ENCODE assay signal across 22 mouse cellular contexts in the genomic region with DNA sequence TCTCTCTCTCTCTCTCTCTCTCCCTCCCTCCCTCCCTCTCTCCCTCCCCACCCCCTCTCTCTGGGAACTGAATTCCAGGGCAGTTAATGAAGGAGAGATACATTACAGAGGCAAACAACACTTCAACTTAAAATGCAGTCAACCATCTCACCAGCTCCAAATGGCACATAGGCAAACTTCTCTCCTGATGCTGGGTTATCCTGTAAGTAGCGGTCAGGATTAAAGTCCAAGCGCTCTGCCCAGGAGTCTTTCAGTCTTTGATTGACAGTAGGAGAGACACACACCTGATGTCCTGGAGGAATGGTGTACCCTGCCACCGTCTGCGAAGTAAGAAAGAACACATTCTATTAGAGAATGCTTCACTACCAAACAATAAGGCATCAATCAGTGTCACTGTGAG. TPM values are rescaled to one million over a fixed set of nuclear protein-coding genes. Genes with fewer than 3 reads are reported as not detected.
A peak's percentile ranks its signal among the peaks of the same experiment; 100 is the strongest.
DNase-seq lines count a peak whose midpoint lies in the region; ATAC-seq and TF ChIP-seq lines count a peak whose summit lies in the region.
"Had no signal": no experiment of that assay in that cellular context is flagged by ENCODE, and none has a peak within 500 bp of the region (broad histone marks: within the 10 kb centered on the region; RNA-seq: fewer than 3 reads in every experiment).

No protein-coding gene starts in this region.

- peaks cover 22% of the 10 kb centered on the region for H3K4me1 ChIP-seq in liver, adult 2 months (ENCODE audit: control insufficient read depth, insufficient read depth, low read length)
- H3K4me1 ChIP-seq in kidney, embryonic 14.5 days (ENCODE audit: control insufficient read depth, insufficient read depth, low read length), result no peaks in the 10 kb centered on the region
- no peaks in the 10 kb centered on the region for H3K4me1 ChIP-seq in limb, embryonic 10.5 days
- H3K4me1 ChIP-seq: embryonic facial prominence, embryonic 13.5 days; forebrain, embryonic 13.5 days; heart, embryonic 12.5 days; hindbrain, embryonic 10.5 days; hindbrain, embryonic 15.5 days had no signal

- H3K4me3 ChIP-seq in liver, adult 2 months (ENCODE audit: insufficient read depth, low read depth, low read length), result no peak overlapping the region
- H3K4me3 ChIP-seq in kidney, embryonic 14.5 days (ENCODE audit: low read length), result no peak overlapping the region
- H3K4me3 ChIP-seq in limb, embryonic 10.5 days, result no peak overlapping the region
- H3K4me3 ChIP-seq: embryonic facial prominence, embryonic 13.5 days; forebrain, embryonic 13.5 days; heart, embryonic 12.5 days; hindbrain, embryonic 10.5 days; hindbrain, embryonic 15.5 days had no signal

- no peak for TF ChIP-seq CTCF in liver, adult 2 months (IDR thresholded peaks at IDR 0.05; ENCODE audit: low read depth, low read length)

- TF ChIP-seq POLR2A in liver, adult 2 months (IDR thresholded peaks at IDR 0.05; ENCODE audit: extremely low read depth, insufficient read depth, low read length), result no peak

- H3K36me3 ChIP-seq in liver, adult 2 months (ENCODE audit: control insufficient read depth, insufficient read depth, low read length), result peaks cover 57% of the 10 kb centered on the region
- peaks cover 72% of the 10 kb centered on the region for H3K36me3 ChIP-seq in kidney, embryonic 14.5 days (ENCODE audit: control insufficient read depth, insufficient read depth, low read length)
- H3K36me3 ChIP-seq in limb, embryonic 10.5 days, result peaks cover 99% of the 10 kb centered on the region

- peak; percentile 40 for DNase-seq in liver, adult 2 months (ENCODE audit: extremely low read depth, low read depth, low spot score)
- DNase-seq in liver, result no peak
- peak; percentile 40 for DNase-seq in kidney, postnatal 10 days
- DNase-seq in limb, embryonic 10.5 days (ENCODE audit: low spot score), result peak; percentile 14
- no peak for DNase-seq in adrenal gland, postnatal 36 days
- no peak for DNase-seq in gastrocnemius, adult 8-10 months (ENCODE audit: low spot score in 2 of 2)
- DNase-seq: adrenal gland, postnatal 14 days; cerebellum, adult 2 months; cerebellum, postnatal 14 days; embryo, embryonic 11 days; forebrain, postnatal 0 days; gastrocnemius, postnatal 25 days had no signal

- no peak overlapping the region for H3K9ac ChIP-seq in liver, adult 2 months (ENCODE audit: low read depth, low read length)
- no peak overlapping the region for H3K9ac ChIP-seq in kidney, embryonic 14.5 days (ENCODE audit: low read depth, low read length)
- H3K9ac ChIP-seq: embryonic facial prominence, embryonic 13.5 days; forebrain, embryonic 13.5 days; forebrain, postnatal 0 days; heart, embryonic 12.5 days; hindbrain, embryonic 15.5 days had no signal

- H3K79me2 ChIP-seq in liver, adult 2 months (ENCODE audit: control insufficient read depth, insufficient read depth, low read length), result peaks cover 10% of the 10 kb centered on the region; the same call in 1 of the 2 replicates

- no peaks in the 10 kb centered on the region for H3K9me3 ChIP-seq in kidney, embryonic 14.5 days (ENCODE audit: control insufficient read depth, low read length)
- no peaks in the 10 kb centered on the region for H3K9me3 ChIP-seq in limb, embryonic 10.5 days (replicated peaks)
- H3K9me3 ChIP-seq: embryonic facial prominence, embryonic 13.5 days; forebrain, embryonic 13.5 days; heart, embryonic 12.5 days; hindbrain, embryonic 10.5 days; hindbrain, embryonic 15.5 days had no signal

- H3K27ac ChIP-seq in liver, adult 2 months (replicated peaks; ENCODE audit: insufficient read depth, low read depth, low read length), result no peak overlapping the region
- H3K27ac ChIP-seq in kidney, embryonic 14.5 days (ENCODE audit: low read depth, low read length), result no peak overlapping the region
- H3K27ac ChIP-seq in limb, embryonic 10.5 days, result no peak overlapping the region
- H3K27ac ChIP-seq: embryonic facial prominence, embryonic 13.5 days; forebrain, embryonic 13.5 days; hindbrain, embryonic 10.5 days; hindbrain, embryonic 15.5 days had no signal

- H3K4me2 ChIP-seq in kidney, embryonic 14.5 days (replicated peaks; ENCODE audit: low read depth, low read length), result no peak overlapping the region
- H3K4me2 ChIP-seq: embryonic facial prominence, embryonic 13.5 days; forebrain, embryonic 13.5 days; heart, embryonic 12.5 days; hindbrain, embryonic 15.5 days had no signal

- WGBS in liver, adult 2 months, result 93% methylated on average over 4 of the region's 4 CpGs
- 78% methylated on average over 4 of the region's 4 CpGs for WGBS in kidney, embryonic 14.5 days
- 94% methylated on average over 4 of the region's 4 CpGs for WGBS in limb, embryonic 10.5 days

- H3K27me3 ChIP-seq in liver, adult 2 months (ENCODE audit: control insufficient read depth, insufficient read depth, low read length), result no peaks in the 10 kb centered on the region
- H3K27me3 ChIP-seq in kidney, embryonic 14.5 days (ENCODE audit: control insufficient read depth, insufficient read depth, low read length), result no peaks in the 10 kb centered on the region
- no peaks in the 10 kb centered on the region for H3K27me3 ChIP-seq in limb, embryonic 10.5 days (ENCODE audit: low read depth, poor library complexity, severe bottlenecking)
- H3K27me3 ChIP-seq: CH12.LX; embryonic facial prominence, embryonic 13.5 days; forebrain, embryonic 13.5 days; heart, embryonic 12.5 days; hindbrain, embryonic 15.5 days; Patski had no signal

- ATAC-seq in kidney, embryonic 14.5 days (ENCODE audit: low FRiP score, low TSS enrichment), result 0 out of 2 replicates have a peak, but pooled peaks have one; percentile 68
- no peak for ATAC-seq in CD4-positive, CD25-positive, alpha-beta regulatory T cell, adult 4 months
- ATAC-seq: activated CD4-positive, CD25-positive, alpha-beta regulatory T cell, adult 4 months; forebrain, embryonic 13.5 days; forebrain, postnatal 0 days; Patski had no signal

RNA-seq across cellular contexts. Expression of gene Cyp51, which starts 18.2 kb away (rescaled TPM):
- 207 and 253 TPM in 2 replicates for total RNA-seq in liver, adult 2 months (2014; rRNA removed)
- 134 and 144 TPM in 2 replicates for polyA plus RNA-seq in liver, adult 2 months (2012; rRNA removed)
- polyA plus RNA-seq in kidney, embryonic 14.5 days (2014; fragmentation: Nextera tagmentation; extraction: Ambion mirVana), result 42.4 and 82.3 TPM in 2 replicates
- polyA plus RNA-seq in limb, embryonic 10.5 days (2016; fragmentation: Nextera tagmentation; extraction: Ambion mirVana), result 93.3 and 103 TPM in 2 replicates
- total RNA-seq in adrenal gland, postnatal 36 days (2021), result 100 to 1,000 TPM in 1 of 2 experiments, 10 to 100 TPM in 1; 88.9 to 105 TPM
- 1 to 10 TPM; 2.4 to 3.9 (median 2.8) TPM for total RNA-seq in gastrocnemius, adult 8-10 months (2022)
- 10 to 100 TPM; 46.1 to 51.8 TPM for polyA plus RNA-seq in CD4-positive, CD25-positive, alpha-beta regulatory T cell, adult 4 months (2017; shearing (Covaris generic))

Comparison
In these comparisons a context has a peak if more than half of its experiments do, and no peak if none do; other contexts are left out.
1. DNase-seq: peak in liver, adult 2 months (single experiment), kidney, postnatal 10 days (single experiment) and limb, embryonic 10.5 days (single experiment); none in liver (single experiment), adrenal gland, postnatal 36 days (0 of 2) and gastrocnemius, adult 8-10 months (0 of 2).